Mouse (Mus musculus) monocyte, adult 5-6 weeks (primary cell): Measurements from ENCODE around the gene Rita1. TPM values are rescaled to one million over a fixed set of nuclear protein-coding genes. Genes with fewer than 3 reads are reported as not detected.

ENCODE experiments used
- ATAC-seq: fragments of 153-309, 156-312 bp; replicated peaks from 2 replicates; pipeline ENCODE4 v1.8.0; 2017; ENCODE audit warnings: mild to moderate bottlenecking; ENCODE audit not compliant: low TSS enrichment, insufficient number of reproducible peaks, severe bottlenecking, poor library complexity, low FRiP score
- total RNA-seq: library from RNA; stranded (forward); fragments of 200-1000, 200-491, 200-594 nt; gene quantifications from 3 replicates; pipeline ENCODE4 v1.2.3, GENCODE M21; 2017

Rita1 gene
- total RNA-seq, 1 experiment from 2014 or later, result 1.1 TPM

- no peak for ATAC-seq
These were observed 5.7 kb downstream of the Rita1 start for GRCm38 (mm10) chr5:120606590-120607200.

GRCm38 (mm10) chr5:120605688-120606087 lies 6.7 kb downstream of the Rita1 start:
- peak; percentile 75 for ATAC-seq

GRCm38 (mm10) chr5:120605241-120605661 lies 7.1 kb downstream of the Rita1 start:
- no peak for ATAC-seq

GRCm38 (mm10) chr5:120604839-120605238 lies 7.5 kb downstream of the Rita1 start:
- peak; percentile 57; the same call in 1 of the 2 replicates for ATAC-seq

GRCm38 (mm10) chr5:120603515-120603914 lies 8.9 kb downstream of the Rita1 start:
- no peak for ATAC-seq

GRCm38 (mm10) chr5:120602210-120602609 lies 10.2 kb downstream of the Rita1 start:
- no peak for ATAC-seq

GRCm38 (mm10) chr5:120600946-120601668 lies 11.3 kb downstream of the Rita1 start:
- no peak for ATAC-seq

GRCm38 (mm10) chr5:120599625-120600024 lies 12.8 kb downstream of the Rita1 start:
- ATAC-seq, result no peak

- ATAC-seq, result no peak
These were observed 17.9 kb downstream of the Rita1 start for GRCm38 (mm10) chr5:120594485-120594884.

- no peak for ATAC-seq
These were observed 20.2 kb downstream of the Rita1 start for GRCm38 (mm10) chr5:120592141-120592540.

GRCm38 (mm10) chr5:120590356-120591010 lies 21.9 kb downstream of the Rita1 start:
- no peak for ATAC-seq

GRCm38 (mm10) chr5:120588569-120589094 lies 23.8 kb downstream of the Rita1 start, which contains the start of the genes Tpcn1 and Iqcd:
Gene Tpcn1 (minus strand): TSS chr5:120588673.
Gene Iqcd (plus strand): TSS chr5:120589016.
- ATAC-seq, result peak; percentile 94

- ATAC-seq, result no peak
These were observed 24.3 kb downstream of the Rita1 start for GRCm38 (mm10) chr5:120587940-120588568.

GRCm38 (mm10) chr5:120587616-120587926 lies 24.8 kb downstream of the Rita1 start:
- ATAC-seq, result no peak

GRCm38 (mm10) chr5:120586741-120587615 lies 25.4 kb downstream of the Rita1 start:
- no peak for ATAC-seq

- no peak for ATAC-seq
These were observed 27.4 kb downstream of the Rita1 start for GRCm38 (mm10) chr5:120584968-120585367.

GRCm38 (mm10) chr5:120583511-120583910 lies 28.9 kb downstream of the Rita1 start:
- ATAC-seq, result no peak

- no peak for ATAC-seq
These were observed 30.4 kb downstream of the Rita1 start for GRCm38 (mm10) chr5:120582002-120582401.
